Mouse (Mus musculus): ENCODE measurements at regions not wholly inside any gene's neighbourhood (a gene's known extent, or its start where the extent isn't known, plus 50 kb on each side); places are given as distances from the start of the nearest gene placed in this dataset.

DNA sequence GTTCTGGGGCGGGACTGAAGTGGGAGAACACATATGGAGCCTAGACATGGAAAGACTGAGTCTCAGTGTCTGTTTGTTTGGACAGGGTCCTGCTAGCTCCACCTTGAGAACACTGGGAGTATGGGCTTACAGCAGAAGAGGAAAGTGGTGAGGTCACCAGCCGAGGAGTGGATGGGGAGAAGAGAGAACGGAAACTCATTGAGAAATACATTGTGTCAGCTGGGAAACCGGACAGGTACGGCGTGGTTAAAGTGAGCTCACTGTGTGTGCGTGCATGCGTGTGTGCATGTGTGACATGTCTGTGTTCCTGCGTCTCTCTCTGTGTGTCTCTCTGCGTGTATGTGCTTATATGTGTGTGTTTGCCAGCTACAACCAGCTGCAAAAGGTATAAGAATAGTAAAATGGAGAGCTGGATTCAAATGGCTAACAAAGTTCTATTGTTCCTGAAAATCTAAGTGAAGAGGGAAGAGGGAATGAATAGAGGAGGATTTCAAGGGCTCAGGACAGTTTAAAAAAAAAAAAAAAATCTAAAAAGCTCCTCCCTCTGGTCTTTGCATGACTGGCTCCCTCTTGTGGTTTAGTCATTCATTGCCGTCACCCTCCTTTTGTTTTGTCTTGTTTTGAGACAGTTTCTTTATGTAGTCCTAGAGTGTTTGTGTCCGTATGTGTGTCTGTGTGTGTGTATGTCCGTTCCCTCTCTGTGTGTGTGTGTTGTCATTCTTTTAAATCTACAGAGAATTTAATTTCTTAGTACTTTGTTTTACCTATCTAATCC lies 52.0 kb upstream of the Ak4 start:
- no peak for TF ChIP-seq GATA4 (IDR thresholded peaks at IDR 0.05; ENCODE audit: insufficient replicate concordance, low read length)

DNA sequence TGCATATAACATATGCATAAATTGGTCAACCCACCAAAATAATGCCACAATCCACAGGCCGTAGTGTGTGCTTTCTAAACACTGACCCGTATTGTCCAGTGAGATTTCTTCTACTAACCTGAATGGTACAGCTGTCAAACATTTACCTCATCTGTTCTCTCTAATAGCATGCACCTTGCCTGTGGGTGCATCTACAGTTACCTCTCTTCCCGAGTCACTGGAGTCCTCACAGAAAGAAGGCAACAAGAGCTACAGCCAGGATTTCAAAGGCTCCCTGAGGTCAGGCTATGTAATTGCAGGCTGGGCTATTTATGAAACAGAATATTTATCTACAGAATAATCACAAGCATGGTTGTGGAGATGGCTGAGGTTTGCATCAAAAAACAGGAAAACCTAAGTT lies 53.8 kb upstream of the Ak4 start:
- no peak for TF ChIP-seq GATA4 (IDR thresholded peaks at IDR 0.05; ENCODE audit: insufficient replicate concordance, low read length)

DNA sequence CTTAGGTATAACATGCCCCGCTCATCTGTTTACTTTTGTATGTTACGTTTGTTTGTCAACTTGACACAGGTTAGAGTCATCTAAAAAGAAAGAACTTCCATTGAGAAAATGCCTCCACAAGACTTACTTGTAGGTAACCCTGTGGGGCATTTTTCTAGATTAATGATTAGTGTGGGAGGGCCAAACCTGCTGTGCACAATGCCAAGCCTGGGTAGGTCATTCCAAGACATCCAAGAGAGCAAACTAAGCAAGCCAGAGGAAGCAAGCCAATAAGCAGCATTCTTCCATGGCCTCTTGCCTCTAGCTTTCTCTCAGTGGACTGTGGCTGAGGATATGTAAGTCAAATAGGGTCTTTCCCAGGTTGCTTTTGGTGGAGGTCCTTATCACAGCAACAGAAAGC lies 54.4 kb upstream of the Ak4 start:
- TF ChIP-seq GATA4 (IDR thresholded peaks at IDR 0.05; ENCODE audit: insufficient replicate concordance, low read length): no peak

DNA sequence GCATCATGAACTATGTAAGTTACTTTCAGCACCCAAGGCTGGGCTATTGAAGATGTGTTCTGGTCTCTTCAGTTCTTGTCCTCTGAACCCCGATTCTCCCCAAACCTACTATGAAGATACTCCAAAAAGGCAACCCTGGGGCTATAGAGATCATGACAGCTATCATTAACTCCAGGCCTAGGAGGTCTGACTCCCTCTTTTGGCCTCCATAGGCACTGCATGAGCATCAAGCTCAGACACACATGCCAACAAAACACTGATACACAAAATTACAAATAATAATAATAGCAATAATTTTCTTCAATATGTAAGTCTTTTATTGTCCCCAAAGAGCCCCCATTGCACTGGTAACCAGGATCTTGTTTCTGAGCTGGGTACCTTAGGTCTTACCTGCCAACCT lies 57.3 kb upstream of the Ak4 start:
- TF ChIP-seq GATA4 (IDR thresholded peaks at IDR 0.05; ENCODE audit: insufficient replicate concordance, low read length): no peak

DNA sequence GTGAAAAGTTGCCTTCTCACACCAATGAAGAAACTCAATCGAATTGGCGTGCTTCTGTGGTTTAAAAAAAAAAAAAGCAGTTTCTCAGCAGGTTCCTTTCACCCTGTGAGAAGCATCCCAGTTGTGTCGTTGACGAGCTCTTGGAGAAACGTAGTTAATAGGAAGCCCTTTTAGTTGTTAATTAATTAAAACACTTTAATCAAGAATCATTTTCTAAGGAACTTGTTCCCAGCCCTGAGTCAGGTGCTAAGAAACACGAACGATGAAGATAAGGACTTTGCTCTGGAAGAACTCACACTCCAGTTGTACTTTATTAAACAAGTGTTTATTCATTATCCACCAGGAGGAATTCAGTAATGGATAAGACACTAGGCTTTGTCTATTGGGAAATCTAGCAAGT lies 58.8 kb upstream of the Ak4 start:
- no peak for TF ChIP-seq GATA4 (IDR thresholded peaks at IDR 0.05; ENCODE audit: insufficient replicate concordance, low read length)

DNA sequence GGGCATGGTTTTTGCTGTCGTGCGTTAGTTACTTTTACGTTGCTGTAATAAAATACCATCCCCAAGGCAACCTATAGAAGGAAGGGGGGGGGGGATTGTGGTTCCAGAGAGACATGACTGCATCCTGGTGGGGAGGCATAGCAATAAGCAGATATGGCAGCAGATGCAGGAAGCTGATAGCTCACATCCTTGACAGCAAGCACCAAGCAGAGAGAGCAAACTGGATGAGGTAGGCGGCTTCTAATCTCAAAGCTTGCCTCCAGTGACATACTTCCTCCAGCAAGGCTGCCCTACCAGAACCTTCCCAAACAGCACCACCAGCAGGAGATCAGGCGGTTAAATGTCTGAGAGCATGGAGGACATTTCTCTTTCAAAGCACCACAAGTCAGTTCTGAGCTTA lies 60.0 kb upstream of the Ak4 start:
- no peak for TF ChIP-seq GATA4 (IDR thresholded peaks at IDR 0.05; ENCODE audit: insufficient replicate concordance, low read length)

DNA sequence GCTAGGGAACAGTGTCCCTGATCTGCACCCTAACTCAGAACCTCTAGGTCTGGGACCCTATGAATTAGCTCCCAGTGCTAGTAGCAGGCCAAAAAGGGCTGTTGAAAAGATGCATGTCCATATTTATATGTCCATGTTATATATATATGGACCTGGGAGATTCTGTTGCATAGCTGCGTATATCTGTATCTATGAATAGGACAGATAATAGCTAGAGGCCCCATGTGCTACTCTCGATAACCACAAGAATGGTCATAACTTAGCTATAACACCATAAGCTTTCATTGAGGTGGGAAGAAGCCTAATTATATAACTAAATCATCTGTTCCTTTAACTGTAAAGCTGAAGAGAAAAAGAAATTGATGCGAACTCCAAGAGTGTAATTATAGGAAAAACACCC lies 60.6 kb upstream of the Ak4 start:
- TF ChIP-seq GATA4 (IDR thresholded peaks at IDR 0.05; ENCODE audit: insufficient replicate concordance, low read length): no peak

DNA sequence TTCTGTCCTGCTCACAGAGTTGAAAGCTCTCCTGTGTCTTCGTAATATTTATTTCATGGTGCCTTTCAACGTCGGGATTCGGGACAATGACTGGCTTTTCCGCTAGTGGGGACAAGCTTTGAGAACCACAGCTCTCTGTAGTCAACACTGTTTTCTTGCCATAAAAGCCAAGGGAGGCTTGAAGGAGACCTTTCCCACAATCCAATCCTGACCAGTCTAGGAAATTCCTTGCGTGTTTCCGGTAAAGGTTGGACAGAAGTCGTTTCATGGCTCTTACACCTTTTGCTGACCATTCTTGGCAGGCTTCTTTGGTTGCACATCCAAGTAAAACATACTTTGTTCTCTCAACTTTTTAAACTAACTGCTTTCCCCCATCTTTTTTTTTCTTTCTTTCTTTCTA lies 61.2 kb upstream of the Ak4 start:
- TF ChIP-seq GATA4 (IDR thresholded peaks at IDR 0.05; ENCODE audit: insufficient replicate concordance, low read length): no peak

DNA sequence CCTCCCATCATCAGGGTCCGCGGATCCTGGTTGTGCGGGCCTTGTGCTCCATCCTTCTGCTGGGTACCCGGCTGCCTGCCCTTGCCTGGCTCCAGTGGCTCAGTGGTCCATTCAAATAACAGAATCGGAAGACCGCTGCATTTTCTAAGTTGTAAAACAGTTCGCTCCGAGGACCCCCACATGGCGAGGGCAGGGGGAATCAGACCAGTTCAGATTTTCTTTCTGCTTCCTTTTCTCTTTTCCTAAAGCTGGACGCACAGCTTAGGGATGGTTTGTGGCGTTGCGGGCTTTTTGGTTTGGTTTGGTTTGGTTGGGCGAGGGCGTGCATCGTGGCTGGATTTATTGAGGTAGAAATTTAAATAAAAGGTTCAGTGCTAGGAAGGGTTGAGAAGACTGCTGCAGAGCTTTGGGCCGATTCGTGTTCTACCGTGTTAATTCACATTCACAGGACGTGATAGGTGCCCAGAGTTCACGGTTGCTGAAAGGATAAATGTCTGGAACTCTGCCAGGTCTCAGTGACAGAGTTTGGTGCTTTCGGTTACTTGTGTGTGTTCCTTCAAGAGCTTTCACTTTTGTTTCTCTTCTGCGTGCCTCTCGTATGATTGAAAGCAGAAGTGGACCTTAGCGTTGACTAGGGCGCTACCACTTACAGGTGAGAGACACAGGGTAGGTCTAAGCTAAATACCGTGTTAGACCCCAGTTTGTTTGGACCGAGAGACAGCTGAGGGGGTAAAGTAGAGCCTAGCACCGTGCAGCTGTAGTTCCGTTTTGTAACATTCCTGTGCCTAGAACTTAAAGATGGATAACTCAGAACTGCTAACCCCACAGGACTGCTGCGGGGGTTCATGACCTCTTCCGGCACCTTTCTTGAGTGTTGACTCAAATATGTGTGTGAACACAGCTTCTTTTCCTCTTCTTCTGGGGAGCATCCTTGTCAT lies 61.9 kb upstream of the Ak4 start:
- no peak for TF ChIP-seq GATA4 (IDR thresholded peaks at IDR 0.05; ENCODE audit: insufficient replicate concordance, low read length)

DNA sequence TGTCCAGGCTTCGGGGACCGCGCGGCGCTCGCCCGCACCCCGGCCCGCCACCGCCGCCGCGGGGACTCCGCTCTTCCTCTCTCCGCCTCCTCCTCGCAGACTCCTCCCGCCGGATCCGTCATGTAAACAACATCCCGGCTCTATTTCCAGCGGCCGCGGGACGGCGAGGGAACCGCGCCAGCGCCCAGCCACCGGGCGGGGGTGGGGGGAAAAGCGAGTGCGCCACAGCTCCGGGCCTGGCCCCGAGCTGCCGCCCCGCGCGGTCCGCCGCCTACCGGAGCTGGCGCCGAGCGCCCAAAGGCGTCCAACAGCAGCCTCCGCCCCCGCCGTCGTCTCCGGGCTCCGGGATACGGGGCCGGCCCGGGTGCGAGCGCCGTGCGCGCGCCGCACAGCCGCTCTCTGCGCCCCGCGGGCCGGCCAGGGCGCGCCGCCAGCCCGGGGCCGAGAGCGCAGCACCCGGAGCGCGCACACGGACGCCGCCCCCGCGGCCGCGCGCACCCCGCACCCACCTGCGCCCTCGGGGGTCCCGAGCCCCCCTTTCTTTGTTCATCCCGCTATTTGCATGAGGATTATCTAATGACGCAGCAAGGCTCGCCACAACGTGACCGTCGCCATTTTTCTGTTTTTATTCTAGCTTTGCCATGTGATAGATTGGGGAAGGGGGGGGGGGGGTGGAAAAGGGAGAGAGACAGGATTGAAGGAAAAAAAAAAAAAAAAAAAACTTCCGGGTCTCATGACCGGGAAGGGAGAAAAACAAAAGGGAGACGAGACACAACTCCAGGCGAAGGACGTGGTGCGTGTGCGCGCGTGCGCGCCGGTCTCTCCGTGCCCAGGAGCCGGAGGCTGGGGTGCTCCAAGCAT lies 62.8 kb upstream of the Ak4 start:
- TF ChIP-seq GATA4 (IDR thresholded peaks at IDR 0.05; ENCODE audit: insufficient replicate concordance, low read length): no peak

DNA sequence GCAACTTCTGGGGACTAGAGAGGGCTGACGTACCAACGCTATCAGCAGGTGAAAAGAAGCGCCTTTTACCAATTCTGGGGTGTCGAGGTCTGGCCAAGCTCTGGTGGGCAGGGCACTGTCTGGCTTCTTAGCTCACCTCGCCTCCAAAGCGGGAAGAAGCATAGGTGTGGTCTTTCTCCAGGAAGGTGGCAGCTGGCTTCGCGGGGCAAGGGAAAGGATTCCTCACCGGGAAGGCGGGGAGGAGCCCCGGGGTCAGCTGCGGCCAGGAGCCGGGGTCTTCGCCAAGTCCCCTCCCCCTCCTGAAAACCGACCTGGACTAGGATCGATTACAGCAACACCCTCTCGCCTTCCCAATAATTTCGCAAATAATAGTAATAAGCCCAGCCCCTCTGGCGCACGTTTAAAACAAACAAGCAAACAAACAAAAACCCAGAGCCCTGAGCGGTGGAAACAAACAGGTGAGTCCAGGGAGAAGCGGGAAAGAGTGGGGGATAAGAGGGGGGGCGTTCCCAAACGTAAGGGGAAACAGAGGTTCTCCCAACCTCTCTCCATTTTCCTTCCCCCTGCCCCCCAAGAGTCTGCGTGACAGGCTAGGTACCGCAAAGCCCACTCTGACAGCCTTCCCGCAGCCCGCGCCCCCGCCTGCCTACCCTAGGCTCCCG lies 63.5 kb upstream of the Ak4 start:
- no peak for TF ChIP-seq GATA4 (IDR thresholded peaks at IDR 0.05; ENCODE audit: insufficient replicate concordance, low read length)

DNA sequence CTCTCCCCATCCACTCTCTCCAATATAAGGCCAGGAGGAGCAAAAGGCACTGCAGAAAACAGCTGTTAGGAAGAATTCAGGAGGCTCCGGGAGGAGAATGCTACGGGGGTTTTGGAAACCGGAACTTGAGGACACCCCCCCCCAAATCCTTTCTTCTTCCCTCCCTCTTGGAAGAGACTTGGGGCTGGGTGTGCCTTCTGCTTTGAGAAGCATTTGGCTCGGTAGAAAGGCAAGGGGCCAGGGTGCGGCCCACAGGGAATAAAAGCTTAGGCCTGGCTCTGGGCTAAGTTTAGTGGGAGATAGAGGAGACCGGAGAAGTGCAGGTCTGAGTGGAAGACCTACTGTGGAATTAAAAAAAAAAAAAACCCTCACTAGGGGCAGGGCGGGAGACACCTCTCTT lies 64.1 kb upstream of the Ak4 start:
- TF ChIP-seq GATA4 (IDR thresholded peaks at IDR 0.05; ENCODE audit: insufficient replicate concordance, low read length): no peak

DNA sequence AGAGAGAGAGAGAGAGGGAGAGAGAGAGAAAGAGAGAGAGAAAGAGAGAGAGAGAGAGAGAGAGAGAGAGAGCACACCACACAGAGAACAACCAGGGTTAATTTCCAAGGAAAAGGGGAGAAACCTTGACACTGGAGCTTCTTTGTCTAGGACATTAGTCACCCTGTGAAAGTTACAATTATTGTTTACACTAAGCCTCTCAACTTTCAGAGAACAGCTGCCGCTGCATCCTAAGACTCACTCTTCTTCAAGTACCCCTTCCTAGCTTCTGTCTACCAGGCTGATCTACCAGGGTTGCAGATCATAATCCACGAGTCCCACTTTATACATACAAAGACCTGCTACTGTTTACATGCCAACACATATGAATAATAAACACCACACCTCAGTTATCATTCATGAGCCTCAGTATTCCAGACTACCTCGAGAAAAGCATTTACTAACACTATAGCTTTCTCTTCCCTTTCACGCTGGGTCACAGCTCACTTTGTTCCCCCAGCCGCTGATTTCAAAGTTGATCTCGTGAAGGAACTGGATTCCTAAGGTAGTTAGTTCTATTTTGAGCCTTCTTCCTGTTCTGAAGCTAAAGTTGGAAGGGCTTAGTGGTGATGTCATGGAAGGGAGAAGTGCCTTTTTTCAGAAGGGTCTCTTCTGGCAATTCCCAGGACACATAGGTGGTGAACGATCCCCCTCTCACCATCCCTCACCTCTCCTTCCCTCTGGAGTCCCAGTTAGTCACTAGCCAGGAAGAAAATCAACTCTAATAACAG lies 64.8 kb upstream of the Ak4 start:
- TF ChIP-seq GATA4 (IDR thresholded peaks at IDR 0.05; ENCODE audit: insufficient replicate concordance, low read length): no peak

DNA sequence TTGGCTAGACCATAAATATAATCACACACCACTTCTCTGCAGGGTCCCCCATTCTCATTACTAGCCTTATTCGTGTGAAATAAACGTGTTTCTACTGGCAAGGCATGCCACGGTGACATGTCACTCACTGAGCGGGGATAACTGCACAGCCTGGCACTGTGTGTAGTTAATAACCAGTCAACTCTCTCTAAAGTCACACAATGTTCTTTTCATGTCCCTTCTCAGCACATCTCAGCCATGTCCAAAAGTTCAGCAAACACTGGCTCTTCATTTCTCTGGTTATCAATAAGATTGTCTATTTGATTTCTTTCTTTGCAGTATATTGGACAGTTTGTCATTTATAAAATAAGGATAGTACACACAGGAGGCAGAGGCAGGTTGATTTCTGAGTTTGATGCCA lies 66.9 kb upstream of the Ak4 start:
- TF ChIP-seq GATA4 (IDR thresholded peaks at IDR 0.05; ENCODE audit: insufficient replicate concordance, low read length): no peak
